Mouse (Mus musculus) bone marrow macrophage, adult 2 months (primary cell): Measurements from ENCODE around the gene 1700003F12Rik.

Source experiments
- CTCF ChIP-seq: IDR thresholded peaks from 2 replicates; pipeline ENCODE4 v1.5.1; 2012; ENCODE audit warnings: low read depth, mild to moderate bottlenecking, low read length, moderate library complexity
- POLR2A ChIP-seq: IDR thresholded peaks from 2 replicates; pipeline ENCODE4 v1.6.1; 2012; ENCODE audit warnings: mild to moderate bottlenecking, low read depth, low read length, borderline replicate concordance

GRCm38 (mm10) chr2:154571976-154572375, 25.1 kb downstream of the 1700003F12Rik start:
- no peak for TF ChIP-seq CTCF
- no peak for TF ChIP-seq POLR2A
